Comparison of ENCODE assay signal across 9 mouse cellular contexts in genomic region chr1:20069733-20070132, GRCm38 (mm10).
A peak's percentile ranks its signal among the peaks of the same experiment; 100 is the strongest.
DNase-seq lines count a peak whose midpoint lies in the region; TF ChIP-seq lines count a peak whose summit lies in the region.
"Had no signal": no experiment of that assay in that cellular context is flagged by ENCODE, and none has a peak within 500 bp of the region (broad histone marks: within the 10 kb centered on the region; RNA-seq: fewer than 3 reads in every experiment).

No protein-coding gene starts in this region.

- DNase-seq in adrenal gland, postnatal 10 days = peak; percentile 19
- no peak for DNase-seq in adrenal gland, postnatal 4 days (ENCODE audit: low spot score in 2 of 2)
- DNase-seq in left cerebral cortex, adult 9 months (ENCODE audit: low spot score in 2 of 2) = peak; percentile 10 to 14
- DNase-seq in left cerebral cortex, postnatal 36 days (ENCODE audit: low spot score in 2 of 2) = no peak
- DNase-seq in brain, embryonic 14.5 days (ENCODE audit: low read depth) = peak; percentile 87
- DNase-seq in left cerebral cortex, postnatal 14 days (ENCODE audit: low spot score in 2 of 2) = peak; percentile 6 to 8
- DNase-seq in spleen, adult 18-20 months = no peak
- no peak for DNase-seq in kidney, postnatal 36 days
- DNase-seq: B cell, adult 2 months had no signal

- no peak for TF ChIP-seq POLR2A in brain, embryonic 14.5 days (IDR thresholded peaks at IDR 0.05; ENCODE audit: borderline replicate concordance, extremely low read depth, insufficient read depth, insufficient read length, poor library complexity, severe bottlenecking)

- intact Hi-C loops in left cerebral cortex, postnatal 36 days (cut with DNase I) = no loop called here
- intact Hi-C loops in left cerebral cortex, postnatal 14 days (cut with DNase I) = no loop called here

- TF ChIP-seq CTCF in brain, embryonic 14.5 days (IDR thresholded peaks at IDR 0.05; ENCODE audit: borderline replicate concordance, extremely low read depth, insufficient read depth, insufficient read length) = no peak

Comparison
In these comparisons a context has a peak if more than half of its experiments do, and no peak if none do; other contexts are left out.
1. DNase-seq: peak in adrenal gland, postnatal 10 days (single experiment), left cerebral cortex, adult 9 months (2 of 2), brain, embryonic 14.5 days (single experiment) and left cerebral cortex, postnatal 14 days (2 of 2); none in adrenal gland, postnatal 4 days (0 of 2), left cerebral cortex, postnatal 36 days (0 of 2), spleen, adult 18-20 months (0 of 2) and kidney, postnatal 36 days (0 of 2).